Mouse (Mus musculus): ENCODE measurements around the gene Prmt1.

Prmt1 gene

GRCm38 (mm10) chr7:44975117-44975419, 11.3 kb downstream of the Prmt1 start:
- POLR2A ChIA-PET: interaction anchor here (0.6 to 10.8 kb wide), 40 partner anchors 8 to 370 kb away, joined by 3 to 239 read pairs (median 4); partner anchors contain the start of genes Prmt1 (in 3 of the 4), Ap2a1 (in 2 of the 4), Irf3 (in 2 of the 4) and Rras (in 2 of the 4)

GRCm38 (mm10) chr7:44974383-44975116, 11.8 kb downstream of the Prmt1 start, which contains the start of gene Cpt1c:
Gene Cpt1c, minus strand, starts transcription at chr7:44974851.
- POLR2A ChIA-PET: interaction anchor here (0.6 to 10.8 kb wide), 35 partner anchors 9 to 825 kb away, joined by 3 to 239 read pairs (median 4); partner anchors contain the start of genes Prmt1 (in 4 of the 4), Irf3 (in 2 of the 4), Ap2a1 (in 1 of the 4) and Atf5 (in 1 of the 4)
- CTCF ChIA-PET: interaction anchor here in 1 of 4 experiments (1.2 to 2.4 kb wide), 3 partner anchors 11 to 93 kb away, joined by 4 to 16 read pairs (median 4); no protein-coding TSS in a partner anchor

More at GRCm38 (mm10) chr7:44975117-44975419, 11.3 kb downstream of the Prmt1 start:
- CTCF ChIA-PET: interaction anchor here in 3 of 4 experiments (0.6 to 2.4 kb wide), 17 partner anchors 10 to 230 kb away, joined by 3 to 16 read pairs (median 4); partner anchors contain the start of genes Irf3 (in 1 of the 3) and Prmt1 (in 1 of the 3)

GRCm38 (mm10) chr7:44973415-44974130, 12.8 kb downstream of the Prmt1 start:
- CTCF ChIA-PET: interaction anchor here in 2 of 4 experiments (1.0 to 1.1 kb wide), 2 partner anchors 95 to 150 kb away, joined by 3 read pairs; no protein-coding TSS in a partner anchor

DNA sequence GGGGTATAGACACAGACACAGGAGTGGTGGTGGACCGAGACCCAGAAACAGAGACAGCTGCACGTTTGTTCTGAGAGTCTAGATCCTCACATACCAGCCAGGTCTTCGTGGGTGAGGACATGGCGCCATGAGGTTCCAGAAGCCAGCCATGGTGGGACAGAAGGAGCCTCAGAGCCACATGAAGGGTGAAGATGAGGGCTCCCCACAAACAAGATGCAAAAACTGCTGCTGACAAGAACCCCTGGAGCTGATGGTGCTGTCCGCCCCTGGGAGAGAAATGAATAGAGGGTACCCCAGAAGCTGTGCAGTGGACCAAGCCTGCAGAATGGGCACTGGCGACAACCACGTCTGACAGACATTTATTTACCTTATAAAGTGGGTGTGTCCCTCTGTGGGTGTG, 15.2 kb downstream of the Prmt1 start:
- ChIA-PET POLR2A (interaction anchor here (0.5 to 10.8 kb wide), 54 partner anchors 7 to 381 kb away, joined by 3 to 239 read pairs (median 8); partner anchors contain the start of genes Ap2a1 (in 2 of the 4), Atf5 (in 2 of the 4), Il4i1 (in 2 of the 4) and Nup62 (in 2 of the 4)), CTCF (interaction anchor here in 3 of 4 experiments (0.5 to 2.5 kb wide), 11 partner anchors 13 to 583 kb away, joined by 3 to 22 read pairs (median 4); partner anchors contain the start of genes Prmt1 (in 2 of the 3) and Ap2a1 (in 1 of the 3))

More at GRCm38 (mm10) chr7:44973415-44974130, 12.8 kb downstream of the Prmt1 start:
- POLR2A ChIA-PET: interaction anchor here (0.6 to 10.8 kb wide), 31 partner anchors 8 to 826 kb away, joined by 3 to 239 read pairs (median 4); partner anchors contain the start of genes Prmt1 (in 4 of the 4), Irf3 (in 2 of the 4), Ap2a1 (in 1 of the 4) and Atf5 (in 1 of the 4)

DNA sequence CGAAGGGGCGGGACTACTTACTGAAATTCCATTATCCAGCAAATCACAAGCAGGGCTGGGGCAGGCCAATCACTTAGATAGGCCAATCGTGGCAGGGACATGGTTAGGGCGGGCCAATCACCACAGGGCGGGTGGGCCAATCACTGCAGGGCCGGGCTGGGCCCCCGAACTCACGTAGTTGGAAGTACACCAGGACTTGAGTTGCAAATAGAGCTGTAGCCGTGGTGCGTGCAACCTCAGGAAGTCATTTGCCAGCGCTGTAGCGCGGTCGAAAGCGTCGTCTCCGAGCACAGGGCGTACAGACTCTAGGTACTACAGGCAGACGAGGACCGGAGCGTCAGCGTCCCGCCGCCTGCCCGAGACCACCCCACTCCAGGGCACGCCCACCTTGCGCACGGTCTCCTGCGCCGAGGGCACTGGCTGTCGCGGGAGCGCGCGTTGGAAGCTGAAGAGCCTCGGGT, 16.1 kb downstream of the Prmt1 start:
- ChIA-PET CTCF (interaction anchor here (0.6 to 2.5 kb wide), 31 partner anchors 12 to 582 kb away, joined by 3 to 22 read pairs (median 4); partner anchors contain the start of genes Prmt1 (in 2 of the 4), Ap2a1 (in 1 of the 4), Fcgrt (in 1 of the 4) and Flt3l (in 1 of the 4)), POLR2A (interaction anchor here (0.5 to 10.8 kb wide), 93 partner anchors 8 to 1123 kb away, joined by 3 to 239 read pairs (median 4); partner anchors contain the start of genes Prmt1 (in 4 of the 4), Rras (in 3 of the 4), Ap2a1 (in 2 of the 4) and Atf5 (in 2 of the 4))

- ChIA-PET CTCF (interaction anchor here (0.6 to 1.8 kb wide), 11 partner anchors 14 to 264 kb away, joined by 3 to 11 read pairs (median 4); partner anchors contain the start of gene Prmt1 (in 1 of the 4)), POLR2A (interaction anchor here in 3 of 4 experiments (1.0 to 2.1 kb wide), 8 partner anchors 10 to 134 kb away, joined by 3 to 13 read pairs (median 6); partner anchors contain the start of gene Prmt1 (in 3 of the 3))
Measured at GRCm38 (mm10) chr7:44966638-44967037, 19.7 kb downstream of the Prmt1 start.

DNA sequence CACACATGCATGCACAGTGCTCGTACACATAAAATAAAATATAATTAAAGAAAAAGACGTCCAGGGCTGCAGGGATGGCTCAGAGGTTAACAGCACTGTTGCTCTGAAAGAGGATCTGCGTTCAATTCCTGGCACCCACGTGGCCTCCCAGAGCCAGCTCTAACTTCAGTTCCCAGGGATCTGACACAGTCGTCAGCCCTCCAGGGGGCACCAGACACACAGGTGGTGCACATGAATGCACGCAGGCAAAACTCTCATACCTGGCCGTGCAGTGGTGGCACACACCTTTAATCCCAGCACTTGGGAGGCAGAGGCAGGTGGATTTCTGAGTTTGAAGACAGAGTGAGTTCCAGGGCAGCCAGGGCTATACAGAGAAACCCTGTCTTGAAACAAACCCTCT, 20.4 kb downstream of the Prmt1 start:
- ChIA-PET POLR2A (interaction anchor here (0.5 to 2.1 kb wide), 21 partner anchors 8 to 454 kb away, joined by 3 to 13 read pairs (median 4); partner anchors contain the start of genes Prmt1 (in 3 of the 4), Ap2a1 (in 1 of the 4), Cpt1c (in 1 of the 4) and Lhb (in 1 of the 4)), CTCF (interaction anchor here (0.6 to 1.8 kb wide), 28 partner anchors 9 to 593 kb away, joined by 3 to 11 read pairs (median 4); partner anchors contain the start of genes Prmt1 (in 2 of the 4), Ap2a1 (in 1 of the 4), Gys1 (in 1 of the 4) and Irf3 (in 1 of the 4))

DNA sequence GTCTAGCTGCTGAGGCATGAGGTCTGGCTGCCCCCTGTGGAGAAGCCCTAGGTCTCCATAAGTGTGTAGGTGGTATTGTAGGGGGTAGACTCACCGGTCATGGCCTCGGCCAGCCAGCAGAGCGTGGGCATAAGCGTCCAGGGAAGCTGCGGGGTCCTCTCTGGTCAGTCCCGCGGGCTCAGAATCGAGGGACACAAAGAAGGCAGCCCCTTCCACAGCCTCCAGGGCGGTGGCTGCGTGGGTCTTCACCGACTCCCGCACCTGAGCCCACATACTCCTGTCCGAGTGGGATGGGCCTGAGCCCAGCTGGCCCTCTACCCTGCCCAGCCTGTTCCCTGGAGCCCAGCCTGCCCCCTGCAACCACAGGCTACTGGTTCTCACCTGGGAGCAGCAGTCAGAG, 21.4 kb downstream of the Prmt1 start:
- CTCF ChIA-PET: interaction anchor here in 3 of 4 experiments (1.0 to 1.8 kb wide), 6 partner anchors 8 to 103 kb away, joined by 3 to 11 read pairs (median 6); partner anchors contain the start of gene Irf3 (in 1 of the 3)
- POLR2A ChIA-PET: interaction anchor here in 2 of 4 experiments (0.6 to 2.1 kb wide), 14 partner anchors 8 to 149 kb away, joined by 3 to 13 read pairs (median 6); partner anchors contain the start of genes Cpt1c (in 1 of the 2), Nup62 (in 1 of the 2) and Prmt1 (in 1 of the 2)

DNA sequence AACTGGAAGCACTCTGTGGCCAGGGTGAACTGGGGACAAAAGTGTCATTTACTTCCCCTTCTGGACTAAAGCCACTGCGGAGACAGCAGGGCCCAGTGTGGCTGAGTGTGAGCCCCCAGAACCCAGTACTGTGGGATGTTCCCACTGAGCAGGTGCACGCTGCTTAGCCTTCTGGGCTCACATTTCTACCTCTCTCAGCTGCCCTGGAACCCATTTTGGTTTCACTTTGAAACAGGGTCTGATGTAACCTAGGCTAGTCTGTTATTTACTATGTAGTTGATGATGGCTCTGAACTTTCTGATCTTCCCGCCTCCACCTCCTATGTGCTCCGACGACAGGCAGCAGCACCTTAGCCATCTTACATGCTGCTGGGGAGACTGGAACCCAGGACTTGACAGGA, 23.5 kb downstream of the Prmt1 start:
- CTCF ChIA-PET: interaction anchor here in 3 of 4 experiments (0.5 to 1.6 kb wide), 5 partner anchors 10 to 196 kb away, joined by 3 to 4 read pairs (median 4); partner anchors contain the start of gene Cpt1c (in 1 of the 3)

GRCm38 (mm10) chr7:44962337-44962736, 24.0 kb downstream of the Prmt1 start:
- CTCF ChIA-PET: interaction anchor here in 3 of 4 experiments (0.5 to 1.6 kb wide), 5 partner anchors 10 to 196 kb away, joined by 3 to 4 read pairs (median 4); partner anchors contain the start of gene Cpt1c (in 1 of the 3)
- POLR2A ChIA-PET: interaction anchor here in 2 of 4 experiments (0.6 to 3.1 kb wide), 14 partner anchors 8 to 499 kb away, joined by 3 to 14 read pairs (median 4); partner anchors contain the start of genes Ap2a1 (in 2 of the 2), Atf5 (in 1 of the 2), Il4i1 (in 1 of the 2) and Nup62 (in 1 of the 2)

More for the DNA sequence above, 23.5 kb downstream of the Prmt1 start:
- POLR2A ChIA-PET: interaction anchor here in 3 of 4 experiments (0.6 to 3.1 kb wide), 13 partner anchors 7 to 135 kb away, joined by 3 to 14 read pairs (median 4); partner anchors contain the start of genes Fuz (in 1 of the 3), Prmt1 (in 1 of the 3) and Tbc1d17 (in 1 of the 3)

- ChIA-PET CTCF (no interaction called here), POLR2A (interaction anchor here in 2 of 4 experiments (1.1 to 3.1 kb wide), 4 partner anchors 8 to 26 kb away, joined by 3 to 14 read pairs (median 7); partner anchors contain the start of gene Prmt1 (in 1 of the 2))
Measured at GRCm38 (mm10) chr7:44960512-44960910, 25.9 kb downstream of the Prmt1 start.

- POLR2A ChIA-PET: interaction anchor here in 2 of 4 experiments (0.6 to 3.1 kb wide), 7 partner anchors 8 to 457 kb away, joined by 3 to 14 read pairs (median 4); partner anchors contain the start of gene Prmt1 (in 1 of the 2)
- CTCF ChIA-PET: no interaction called here
Measured at GRCm38 (mm10) chr7:44959874-44960511, 26.4 kb downstream of the Prmt1 start.

DNA sequence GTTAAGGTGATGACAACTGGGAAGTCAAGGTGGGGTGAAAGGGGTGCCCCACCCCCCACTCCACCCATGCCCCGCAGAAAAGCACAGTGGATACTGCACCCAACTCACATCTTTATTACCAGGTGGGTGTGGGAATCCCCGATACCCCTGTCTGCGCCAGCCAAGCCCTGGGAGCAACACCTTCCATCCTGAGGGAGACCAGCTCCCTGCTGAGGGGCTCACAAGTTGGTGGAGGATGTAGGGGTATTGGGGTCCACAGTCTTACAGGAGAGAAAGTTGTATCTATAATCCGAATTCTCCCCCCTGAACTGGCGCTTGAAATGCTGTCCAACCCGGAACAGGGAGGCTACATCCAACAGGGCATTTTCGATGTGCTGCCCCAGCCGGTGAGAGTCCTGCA, 27.1 kb downstream of the Prmt1 start:
- CTCF ChIA-PET: interaction anchor here in 2 of 4 experiments (0.5 to 1.4 kb wide), 3 partner anchors 20 to 33 kb away, joined by 3 read pairs; no protein-coding TSS in a partner anchor
- POLR2A ChIA-PET: interaction anchor here in 2 of 4 experiments (0.6 to 4.7 kb wide), 5 partner anchors 11 to 458 kb away, joined by 3 to 42 read pairs (median 5); no protein-coding TSS in a partner anchor

DNA sequence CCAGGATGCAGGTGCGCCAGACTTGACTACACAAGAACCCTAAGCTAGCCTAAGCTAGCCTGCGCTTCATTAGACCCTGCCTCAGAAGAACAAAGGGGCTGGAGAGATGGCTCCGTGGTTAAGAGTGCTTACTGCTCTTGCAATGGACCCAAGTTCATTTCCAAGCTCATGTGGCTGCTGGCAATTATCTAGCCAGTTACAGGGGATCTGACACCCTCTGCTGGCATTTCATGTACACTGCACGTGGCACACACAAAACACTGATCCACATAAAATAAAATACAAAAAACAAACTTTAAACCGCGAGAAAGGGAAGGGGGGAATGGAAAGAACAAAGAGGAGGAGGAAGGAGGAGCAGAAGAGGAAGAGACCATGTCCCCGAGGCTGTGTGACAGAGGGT, 28.2 kb downstream of the Prmt1 start:
- POLR2A ChIA-PET: interaction anchor here (0.5 to 4.7 kb wide), 32 partner anchors 9 to 833 kb away, joined by 3 to 42 read pairs (median 4); partner anchors contain the start of genes Izumo2 (in 3 of the 4), Ap2a1 (in 2 of the 4), Ptov1 (in 2 of the 4) and Med25 (in 1 of the 4)
- CTCF ChIA-PET: interaction anchor here (0.6 to 2.4 kb wide), 41 partner anchors 9 to 431 kb away, joined by 3 to 12 read pairs (median 4); partner anchors contain the start of genes Ap2a1 (in 3 of the 4), Flt3l (in 1 of the 4), Gm45713 (in 1 of the 4) and Il4i1 (in 1 of the 4)

GRCm38 (mm10) chr7:44957183-44957835, 29.1 kb downstream of the Prmt1 start:
- CTCF ChIA-PET: interaction anchor here (0.6 to 2.4 kb wide), 32 partner anchors 8 to 291 kb away, joined by 3 to 12 read pairs (median 5); partner anchors contain the start of genes Ap2a1 (in 3 of the 4), Prmt1 (in 2 of the 4), Izumo2 (in 1 of the 4) and Rras (in 1 of the 4)
- POLR2A ChIA-PET: interaction anchor here (0.6 to 4.7 kb wide), 39 partner anchors 8 to 254 kb away, joined by 3 to 42 read pairs (median 4); partner anchors contain the start of genes Izumo2 (in 3 of the 4), Ap2a1 (in 2 of the 4), Prmt1 (in 1 of the 4) and Ptov1 (in 1 of the 4)
